ENCODE assay signal across 8 mouse cellular contexts in the genomic region with DNA sequence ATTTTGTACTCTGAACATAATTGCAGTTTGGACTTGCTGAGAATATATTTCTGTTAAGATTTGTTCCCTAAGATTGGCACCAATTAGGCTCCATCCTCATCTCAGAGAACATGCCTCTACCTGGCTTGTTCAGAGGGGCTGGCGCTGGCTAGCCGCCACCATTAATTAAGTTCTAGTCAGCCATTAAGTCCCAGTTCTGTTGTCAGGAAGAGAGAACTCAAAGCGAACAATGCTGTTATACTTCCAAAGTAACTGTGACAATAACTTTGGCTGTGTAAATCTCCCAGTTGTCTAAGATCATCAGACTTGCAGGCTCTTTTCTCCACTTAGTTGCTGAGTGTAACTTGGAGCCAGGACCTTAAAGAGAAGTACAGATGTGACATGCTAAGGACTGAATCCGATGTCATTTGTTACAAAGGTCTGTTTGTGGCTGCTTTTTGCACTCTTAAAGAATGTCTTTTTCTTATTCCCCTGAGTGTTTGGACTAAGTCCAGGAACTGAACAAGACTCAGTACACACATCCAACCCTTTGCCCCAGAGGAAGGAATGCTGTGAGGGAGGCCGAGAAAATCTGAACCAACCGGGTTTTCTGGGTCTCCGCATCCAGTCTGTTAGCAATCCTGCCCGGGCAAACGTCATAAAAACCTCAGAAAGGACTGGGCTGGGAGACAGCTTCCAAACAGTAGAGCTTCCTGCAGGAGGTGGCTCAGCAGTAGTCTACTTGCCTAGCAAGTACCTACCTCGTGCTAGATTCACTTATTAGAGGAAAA. TPM values are rescaled to one million over a fixed set of nuclear protein-coding genes. Genes with fewer than 3 reads are reported as not detected.
A peak's percentile ranks its signal among the peaks of the same experiment; 100 is the strongest.
DNase-seq lines count a peak whose midpoint lies in the region; ATAC-seq lines count a peak whose summit lies in the region.

No protein-coding gene starts in this region.

- DNase-seq in gastrocnemius, adult 18-20 months (ENCODE audit: low spot score), result peak; percentile 45
- DNase-seq in gastrocnemius, adult 8-10 months (ENCODE audit: low spot score in 2 of 2), result no peak
- DNase-seq in heart, postnatal 36 days, result peak; percentile 47 to 48
- no peak for DNase-seq in spleen, postnatal 36 days (ENCODE audit: low spot score in 2 of 2)
- no peak for DNase-seq in spleen, postnatal 10 days (ENCODE audit: low spot score in 2 of 2)

- H3K4me2 ChIP-seq in embryonic facial prominence, embryonic 13.5 days, result peak overlapping the region; percentile 40
- peak overlapping the region; percentile 45 for H3K4me2 ChIP-seq in limb, embryonic 13.5 days (replicated peaks)
- H3K4me2 ChIP-seq in neural tube, embryonic 14.5 days (ENCODE audit: low read depth, low read length), result no peak overlapping the region

- intact Hi-C loops in heart, postnatal 36 days (cut with DNase I), result no loop called here

- peaks cover 31% of the 10 kb centered on the region for H3K4me1 ChIP-seq in embryonic facial prominence, embryonic 13.5 days
- peaks cover 32% of the 10 kb centered on the region for H3K4me1 ChIP-seq in limb, embryonic 13.5 days
- no peaks in the 10 kb centered on the region for H3K4me1 ChIP-seq in neural tube, embryonic 14.5 days (ENCODE audit: control insufficient read depth, insufficient read depth, low read length)

- H3K27ac ChIP-seq in embryonic facial prominence, embryonic 13.5 days, result peak overlapping the region; percentile 96
- H3K27ac ChIP-seq in limb, embryonic 13.5 days, result peak overlapping the region; percentile 94
- H3K27ac ChIP-seq in neural tube, embryonic 14.5 days (ENCODE audit: low read depth, low read length), result peak overlapping the region; percentile 0; the same call in 1 of the 2 replicates

- no peaks in the 10 kb centered on the region for H3K36me3 ChIP-seq in embryonic facial prominence, embryonic 13.5 days
- H3K36me3 ChIP-seq in limb, embryonic 13.5 days, result no peaks in the 10 kb centered on the region
- H3K36me3 ChIP-seq in neural tube, embryonic 14.5 days (ENCODE audit: control insufficient read depth, insufficient read depth, low read length), result no peaks in the 10 kb centered on the region

- ATAC-seq in embryonic facial prominence, embryonic 13.5 days (ENCODE audit: insufficient number of reproducible peaks, insufficient read depth, low FRiP score, low TSS enrichment, low read depth), result peak; percentile 62; the same call in 1 of the 2 replicates
- peak; percentile 61; the same call in 1 of the 2 replicates for ATAC-seq in limb, embryonic 13.5 days (ENCODE audit: low FRiP score, low read depth)
- ATAC-seq in neural tube, embryonic 14.5 days (ENCODE audit: low read depth), result no peak

- no peaks in the 10 kb centered on the region for H3K27me3 ChIP-seq in embryonic facial prominence, embryonic 13.5 days
- H3K27me3 ChIP-seq in limb, embryonic 13.5 days, result no peaks in the 10 kb centered on the region
- H3K27me3 ChIP-seq in neural tube, embryonic 14.5 days (ENCODE audit: control insufficient read depth, insufficient read depth, low read length), result no peaks in the 10 kb centered on the region

- H3K9me3 ChIP-seq in embryonic facial prominence, embryonic 13.5 days, result no peaks in the 10 kb centered on the region
- H3K9me3 ChIP-seq in limb, embryonic 13.5 days, result no peaks in the 10 kb centered on the region
- H3K9me3 ChIP-seq in neural tube, embryonic 14.5 days (ENCODE audit: control insufficient read depth, low read length), result no peaks in the 10 kb centered on the region

- H3K4me3 ChIP-seq in embryonic facial prominence, embryonic 13.5 days, result no peak overlapping the region
- H3K4me3 ChIP-seq in limb, embryonic 13.5 days, result no peak overlapping the region
- no peak overlapping the region for H3K4me3 ChIP-seq in neural tube, embryonic 14.5 days (ENCODE audit: low read depth, low read length)

- peak overlapping the region; percentile 47; the same call in 1 of the 2 replicates for H3K9ac ChIP-seq in embryonic facial prominence, embryonic 13.5 days
- peak overlapping the region; percentile 8; the same call in 1 of the 2 replicates for H3K9ac ChIP-seq in limb, embryonic 13.5 days
- no peak overlapping the region for H3K9ac ChIP-seq in neural tube, embryonic 14.5 days (replicated peaks; ENCODE audit: low read depth, low read length)

- WGBS in embryonic facial prominence, embryonic 13.5 days, result 16% methylated on average over 10 of the region's 10 CpGs
- 12% methylated on average over 10 of the region's 10 CpGs for WGBS in limb, embryonic 13.5 days
- 15% methylated on average over 10 of the region's 10 CpGs for WGBS in neural tube, embryonic 14.5 days

RNA-seq across cellular contexts. Expression of a gene that starts 6.3 kb away (rescaled TPM):
- 100 to 1,000 TPM; 110 to 131 TPM for total RNA-seq in gastrocnemius, adult 18-20 months (2021)
- total RNA-seq in gastrocnemius, adult 8-10 months (2022), result 100 to 1,000 TPM; 105 to 116 (median 109) TPM
- 301 and 303 TPM in 2 replicates for polyA plus RNA-seq in embryonic facial prominence, embryonic 13.5 days (2015; fragmentation: Nextera tagmentation; extraction: Ambion mirVana)
- 100 to 1,000 TPM; 240 to 277 TPM for total RNA-seq in heart, postnatal 36 days (2021)
- polyA plus RNA-seq in limb, embryonic 13.5 days (2015; fragmentation: Nextera tagmentation; extraction: Ambion mirVana), result 284 and 285 TPM in 2 replicates
- 158 and 160 TPM in 2 replicates for polyA plus RNA-seq in neural tube, embryonic 14.5 days (2014; fragmentation: Nextera tagmentation; extraction: Ambion mirVana)

RNA-seq across cellular contexts. Expression of a gene that starts 13.3 kb away (rescaled TPM):
- total RNA-seq in gastrocnemius, adult 18-20 months (2021), result under 1 TPM; 0.45 to 0.46 TPM
- under 1 TPM in 3 of 4 experiments, not detected in 1; 0.27 to 0.70 (median 0.56) TPM for total RNA-seq in gastrocnemius, adult 8-10 months (2022)
- polyA plus RNA-seq in embryonic facial prominence, embryonic 13.5 days (2015; fragmentation: Nextera tagmentation; extraction: Ambion mirVana), result 2.6 and 4.1 TPM in 2 replicates
- 1 to 10 TPM; 1.8 to 1.9 TPM for total RNA-seq in heart, postnatal 36 days (2021)
- polyA plus RNA-seq in limb, embryonic 13.5 days (2015; fragmentation: Nextera tagmentation; extraction: Ambion mirVana), result 3.1 and 3.6 TPM in 2 replicates
- 1.6 TPM in 2 replicates for polyA plus RNA-seq in neural tube, embryonic 14.5 days (2014; fragmentation: Nextera tagmentation; extraction: Ambion mirVana)

RNA-seq across cellular contexts. Expression of a gene that starts 22.9 kb away (rescaled TPM):
- 100 to 1,000 TPM; 227 to 344 TPM for total RNA-seq in gastrocnemius, adult 18-20 months (2021)
- 100 to 1,000 TPM; 222 to 343 (median 237) TPM for total RNA-seq in gastrocnemius, adult 8-10 months (2022)
- 153 TPM in 2 replicates for polyA plus RNA-seq in embryonic facial prominence, embryonic 13.5 days (2015; fragmentation: Nextera tagmentation; extraction: Ambion mirVana)
- 1,000 to 10,000 TPM; 1,832 to 1,909 TPM for total RNA-seq in heart, postnatal 36 days (2021)
- 155 TPM in 2 replicates for polyA plus RNA-seq in limb, embryonic 13.5 days (2015; fragmentation: Nextera tagmentation; extraction: Ambion mirVana)
- polyA plus RNA-seq in neural tube, embryonic 14.5 days (2014; fragmentation: Nextera tagmentation; extraction: Ambion mirVana), result 74.5 and 94.4 TPM in 2 replicates

RNA-seq across cellular contexts. Expression of a gene that starts 31.6 kb away (rescaled TPM):
- 1 to 10 TPM; 1.7 to 3.9 TPM for total RNA-seq in gastrocnemius, adult 18-20 months (2021)
- 1 to 10 TPM in 3 of 4 experiments, under 1 TPM in 1; 0.58 to 1.6 (median 1.4) TPM for total RNA-seq in gastrocnemius, adult 8-10 months (2022)
- 8.7 and 15.3 TPM in 2 replicates for polyA plus RNA-seq in embryonic facial prominence, embryonic 13.5 days (2015; fragmentation: Nextera tagmentation; extraction: Ambion mirVana)
- total RNA-seq in heart, postnatal 36 days (2021), result 10 to 100 TPM; 29.4 to 48.3 TPM
- 9.6 and 10.3 TPM in 2 replicates for polyA plus RNA-seq in limb, embryonic 13.5 days (2015; fragmentation: Nextera tagmentation; extraction: Ambion mirVana)
- polyA plus RNA-seq in neural tube, embryonic 14.5 days (2014; fragmentation: Nextera tagmentation; extraction: Ambion mirVana), result 3.4 and 4.1 TPM in 2 replicates

RNA-seq across cellular contexts. Expression of a gene that starts 34.8 kb away (rescaled TPM):
- total RNA-seq in gastrocnemius, adult 18-20 months (2021), result 10 to 100 TPM; 33.2 to 34.9 TPM
- 10 to 100 TPM; 28.5 to 34.2 (median 31.2) TPM for total RNA-seq in gastrocnemius, adult 8-10 months (2022)
- polyA plus RNA-seq in embryonic facial prominence, embryonic 13.5 days (2015; fragmentation: Nextera tagmentation; extraction: Ambion mirVana), result 38.8 and 40.5 TPM in 2 replicates
- total RNA-seq in heart, postnatal 36 days (2021), result 10 to 100 TPM; 25.4 to 27.0 TPM
- polyA plus RNA-seq in limb, embryonic 13.5 days (2015; fragmentation: Nextera tagmentation; extraction: Ambion mirVana), result 41.7 and 46.0 TPM in 2 replicates
- polyA plus RNA-seq in neural tube, embryonic 14.5 days (2014; fragmentation: Nextera tagmentation; extraction: Ambion mirVana), result 67.0 and 77.8 TPM in 2 replicates

Comparison
In these comparisons a context has a peak if more than half of its experiments do, and no peak if none do; other contexts are left out.
1. DNase-seq: peak in gastrocnemius, adult 18-20 months (single experiment) and heart, postnatal 36 days (2 of 2); none in gastrocnemius, adult 8-10 months (0 of 2), spleen, postnatal 36 days (0 of 2) and spleen, postnatal 10 days (0 of 2).
2. H3K27ac ChIP-seq: peak in every context shown above with its lines; median percentile 96 in embryonic facial prominence, embryonic 13.5 days; 94 in limb, embryonic 13.5 days; 0 in neural tube, embryonic 14.5 days.
3. RNA of a gene that starts 22.9 kb away (total RNA-seq): 1,832 to 1,909 TPM in heart, postnatal 36 days; 227 to 344 TPM in gastrocnemius, adult 18-20 months and 222 to 343 TPM in gastrocnemius, adult 8-10 months; every median in the first group is over 4 times any median in the second.